Mouse (Mus musculus) lung, adult 2 months (tissue): ENCODE measurements around the gene Tsga10.

ENCODE experiments used
- CTCF ChIP-seq: fragments of 200-500 bp; IDR thresholded peaks from 2 replicates; pipeline ENCODE4 v1.5.1; 2011; ENCODE audit warnings: mild to moderate bottlenecking, low read length, control low read depth; ENCODE audit not compliant: insufficient read depth
- POLR2A ChIP-seq: fragments of 200-500 bp; IDR thresholded peaks from 2 replicates; pipeline ENCODE4 v1.6.1; 2011; ENCODE audit warnings: low read depth, mild to moderate bottlenecking, control low read depth, low read length, borderline replicate concordance; ENCODE audit errors: extremely low read depth

GRCm38 (mm10) chr1:37742126-37742525 is 124.1 kb downstream of the Tsga10 start:
- TF ChIP-seq CTCF: no peak
- no peak for TF ChIP-seq POLR2A
